Mouse (Mus musculus): ENCODE measurements around the gene Tanc2. TPM values are rescaled to one million over a fixed set of nuclear protein-coding genes. Genes with fewer than 3 reads are reported as not detected.

Tanc2 gene
- polyA plus RNA-seq, 1 experiment from 2014 or later: 31.3 TPM

DNA sequence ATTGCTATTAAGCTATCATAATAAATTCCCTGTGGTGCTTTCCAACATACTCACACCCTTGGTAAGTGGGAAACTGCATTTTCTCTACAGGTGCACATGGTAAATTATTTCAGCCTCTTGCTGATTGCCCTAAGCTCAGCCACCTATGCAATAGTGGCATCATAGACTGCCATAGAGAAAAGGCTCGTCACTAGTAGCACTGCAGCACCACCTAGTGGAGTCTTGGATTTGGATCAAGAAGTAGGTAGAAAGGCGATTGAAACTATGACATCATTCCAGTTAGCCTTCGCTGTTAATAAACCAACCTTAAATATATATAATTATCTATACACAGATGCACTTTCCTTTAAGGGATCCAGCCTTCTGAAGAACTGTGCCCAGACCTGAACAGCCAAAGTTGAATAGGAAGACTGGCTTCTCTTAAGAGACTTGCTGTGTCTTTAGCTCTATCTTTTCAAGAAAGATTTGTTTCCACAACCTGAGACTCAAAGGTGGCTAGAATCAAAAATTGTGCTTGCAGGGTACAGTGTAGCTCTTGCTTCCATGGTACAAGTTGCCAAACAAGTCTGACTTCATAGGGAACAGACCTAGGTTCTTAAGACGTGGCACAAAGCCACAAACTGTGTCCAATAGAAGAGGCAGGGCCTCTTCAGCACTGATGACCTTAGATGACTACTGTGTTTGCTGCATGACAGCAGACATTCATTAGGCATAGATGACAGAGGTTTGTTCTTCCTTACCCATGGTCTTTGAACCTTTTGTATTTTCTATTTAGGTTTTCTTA lies 322.0 kb downstream of the Tanc2 start:
- no peak overlapping the region for H3K4me3 ChIP-seq (replicated peaks)
- peak; percentile 68; the same call in 1 of the 2 replicates for ATAC-seq
- H3K9ac ChIP-seq (replicated peaks): no peak overlapping the region
- H3K27me3 ChIP-seq: no peaks in the 10 kb centered on the region
- H3K9me3 ChIP-seq: no peaks in the 10 kb centered on the region
- no peak overlapping the region for H3K4me2 ChIP-seq (replicated peaks)
- peaks cover 42% of the 10 kb centered on the region for H3K36me3 ChIP-seq
- H3K4me1 ChIP-seq (replicated peaks): no peaks in the 10 kb centered on the region
- WGBS: 35% methylated on average over 4 of the region's 4 CpGs
- no peak overlapping the region for H3K27ac ChIP-seq

DNA sequence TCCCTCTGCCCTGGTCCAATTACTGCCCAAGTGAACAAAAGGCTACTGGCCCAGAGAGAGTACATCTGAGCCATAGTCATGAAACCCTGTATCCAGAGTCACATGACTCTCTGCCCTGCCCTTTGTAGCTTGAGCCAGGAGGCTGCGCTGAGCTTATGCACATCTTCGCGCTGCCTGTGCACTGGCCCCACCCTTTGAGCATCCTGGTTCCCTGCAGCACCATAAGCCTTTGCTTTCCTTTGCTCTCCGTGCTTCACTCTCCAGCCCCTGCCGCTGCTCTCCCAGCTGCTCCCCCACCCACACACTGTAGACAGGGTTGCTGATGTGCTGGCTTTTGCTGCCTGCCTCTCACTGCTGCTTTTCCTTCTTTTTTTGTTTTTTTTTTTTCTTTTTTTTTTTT lies 323.8 kb downstream of the Tanc2 start:
- no peaks in the 10 kb centered on the region for H3K27me3 ChIP-seq
- H3K27ac ChIP-seq: no peak overlapping the region
- H3K9me3 ChIP-seq: no peaks in the 10 kb centered on the region
- peaks cover 54% of the 10 kb centered on the region for H3K36me3 ChIP-seq
- no peak overlapping the region for H3K4me2 ChIP-seq (replicated peaks)
- 45% methylated on average over 5 of the region's 5 CpGs for WGBS
- ATAC-seq: no peak
- no peaks in the 10 kb centered on the region for H3K4me1 ChIP-seq (replicated peaks)
- H3K9ac ChIP-seq (replicated peaks): no peak overlapping the region
- no peak overlapping the region for H3K4me3 ChIP-seq (replicated peaks)

DNA sequence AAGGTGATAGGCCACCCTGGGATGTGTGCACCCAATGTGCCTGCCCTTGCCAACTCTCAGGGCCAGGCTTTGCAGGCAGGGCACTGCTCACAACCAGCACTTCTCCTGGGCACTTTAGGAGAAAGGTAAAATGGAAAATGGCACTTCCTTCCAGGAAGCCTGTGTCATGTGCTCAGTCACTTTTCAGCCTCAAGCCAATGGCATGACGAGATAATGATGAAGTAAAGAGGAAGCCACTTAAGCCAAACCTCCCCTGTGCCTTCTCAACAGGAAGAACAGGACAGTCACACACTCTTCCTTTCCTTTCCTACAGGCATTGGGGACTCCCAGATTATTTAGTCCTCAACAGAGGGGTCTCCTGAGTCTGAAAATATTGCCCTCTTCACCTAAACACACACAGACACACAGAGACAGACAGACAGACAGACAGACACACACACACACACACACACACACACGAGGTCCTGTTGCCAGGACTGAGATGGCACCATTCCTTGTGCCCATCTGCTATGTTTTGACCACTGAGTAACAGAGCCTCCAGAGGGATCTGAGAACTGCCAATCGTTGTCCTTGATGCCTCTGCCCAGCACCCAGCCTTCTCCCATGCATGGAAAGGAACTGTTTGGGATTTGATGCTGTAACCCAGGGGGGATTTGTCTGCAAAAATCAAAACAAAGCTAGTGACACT lies 330.5 kb downstream of the Tanc2 start:
- no peak for ATAC-seq
- Histone ChIP-seq H3K27ac (no peak overlapping the region), H3K4me3 (replicated peaks) (no peak overlapping the region), H3K4me2 (replicated peaks) (no peak overlapping the region), H3K9me3 (no peaks in the 10 kb centered on the region), H3K4me1 (replicated peaks) (no peaks in the 10 kb centered on the region), H3K27me3 (no peaks in the 10 kb centered on the region), H3K36me3 (peaks cover 70% of the 10 kb centered on the region), H3K9ac (replicated peaks) (no peak overlapping the region)
- WGBS: 86% methylated on average over 3 of the region's 3 CpGs

DNA sequence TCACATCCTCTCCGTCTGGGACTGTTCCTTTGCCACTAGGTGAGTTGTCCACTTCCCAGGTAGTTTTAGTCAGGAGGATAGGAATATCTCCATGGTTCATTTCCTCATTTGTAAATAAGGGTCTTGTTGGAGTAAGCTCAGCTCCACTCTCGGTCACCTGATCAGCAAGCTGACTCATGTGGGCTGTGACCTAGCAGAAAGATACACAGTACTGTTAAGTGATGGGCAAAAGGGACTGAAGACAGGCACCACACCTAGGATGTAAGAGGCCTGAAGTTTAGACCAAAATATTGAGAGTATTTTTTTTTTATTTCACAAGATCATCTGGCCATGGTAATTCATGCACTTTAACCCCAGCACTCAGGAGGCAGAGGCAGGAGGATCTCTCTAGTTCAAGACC lies 331.1 kb downstream of the Tanc2 start:
- Histone ChIP-seq H3K36me3 (peaks cover 73% of the 10 kb centered on the region), H3K4me3 (replicated peaks) (no peak overlapping the region), H3K4me1 (replicated peaks) (no peaks in the 10 kb centered on the region), H3K27ac (no peak overlapping the region), H3K9ac (replicated peaks) (no peak overlapping the region), H3K4me2 (replicated peaks) (no peak overlapping the region), H3K27me3 (no peaks in the 10 kb centered on the region), H3K9me3 (no peaks in the 10 kb centered on the region)
- WGBS: 96% methylated on average over 2 of the region's 2 CpGs
- no peak for ATAC-seq

DNA sequence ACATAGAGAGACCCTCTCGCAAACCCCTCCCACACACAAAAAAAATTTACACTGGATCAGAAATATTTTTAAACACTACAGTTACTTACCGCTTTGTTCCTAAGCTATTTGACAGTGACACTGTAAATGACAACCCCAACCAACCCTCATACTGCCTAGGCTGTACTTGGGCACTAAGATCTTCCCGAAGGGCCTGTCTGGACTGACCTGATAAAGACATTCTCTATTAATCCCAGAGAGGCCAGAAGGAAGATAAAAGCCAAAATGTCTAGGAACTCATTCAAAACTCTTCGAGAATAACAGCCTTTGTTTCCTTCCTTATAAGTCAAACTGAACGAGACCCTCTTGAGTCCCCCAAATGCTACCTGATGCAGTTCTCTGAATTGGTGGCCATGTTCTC lies 331.5 kb downstream of the Tanc2 start:
- Histone ChIP-seq H3K4me2 (replicated peaks) (no peak overlapping the region), H3K4me1 (replicated peaks) (no peaks in the 10 kb centered on the region), H3K27me3 (no peaks in the 10 kb centered on the region), H3K9ac (replicated peaks) (no peak overlapping the region), H3K27ac (no peak overlapping the region), H3K9me3 (no peaks in the 10 kb centered on the region), H3K4me3 (replicated peaks) (no peak overlapping the region), H3K36me3 (peaks cover 69% of the 10 kb centered on the region)
- ATAC-seq: no peak
- 91% methylated on average over 5 of the region's 5 CpGs for WGBS

DNA sequence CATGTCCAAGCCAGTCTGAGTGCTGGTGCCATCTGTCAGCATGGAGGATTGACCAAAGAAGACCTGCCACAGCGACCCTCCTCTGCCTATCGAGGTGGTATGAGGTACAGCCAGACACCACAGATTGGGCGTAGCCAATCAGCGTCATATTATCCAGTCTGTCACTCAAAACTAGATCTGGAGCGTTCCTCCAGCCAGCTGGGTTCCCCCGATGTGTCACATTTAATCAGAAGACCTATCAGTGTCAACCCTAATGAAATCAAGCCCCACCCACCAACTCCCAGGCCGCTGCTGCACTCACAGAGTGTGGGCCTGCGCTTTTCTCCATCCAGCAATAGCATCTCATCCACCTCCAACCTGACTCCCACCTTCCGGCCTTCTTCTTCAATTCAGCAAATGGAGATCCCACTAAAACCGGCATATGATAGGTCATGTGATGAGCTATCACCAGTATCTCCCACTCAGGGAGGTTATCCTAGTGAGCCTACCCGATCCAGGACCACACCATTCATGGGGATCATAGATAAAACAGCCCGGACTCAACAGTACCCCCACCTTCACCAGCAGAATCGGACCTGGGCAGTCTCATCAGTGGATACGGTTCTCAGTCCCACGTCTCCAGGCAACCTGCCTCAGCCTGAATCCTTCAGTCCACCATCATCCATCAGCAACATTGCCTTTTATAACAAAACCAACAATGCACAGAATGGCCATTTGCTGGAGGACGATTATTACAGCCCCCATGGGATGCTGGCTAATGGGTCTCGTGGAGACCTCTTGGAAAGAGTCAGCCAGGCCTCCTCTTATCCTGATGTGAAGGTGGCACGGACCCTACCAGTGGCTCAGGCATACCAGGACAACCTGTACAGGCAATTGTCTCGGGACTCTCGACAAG lies 333.2 kb downstream of the Tanc2 start:
- no peaks in the 10 kb centered on the region for H3K9me3 ChIP-seq
- H3K9ac ChIP-seq (replicated peaks): no peak overlapping the region
- H3K4me2 ChIP-seq (replicated peaks): no peak overlapping the region
- H3K27me3 ChIP-seq: no peaks in the 10 kb centered on the region
- H3K4me1 ChIP-seq (replicated peaks): no peaks in the 10 kb centered on the region
- no peak for ATAC-seq
- no peak overlapping the region for H3K27ac ChIP-seq
- peaks cover 53% of the 10 kb centered on the region for H3K36me3 ChIP-seq
- WGBS: 86% methylated on average over 20 of the region's 20 CpGs
- no peak overlapping the region for H3K4me3 ChIP-seq (replicated peaks)

DNA sequence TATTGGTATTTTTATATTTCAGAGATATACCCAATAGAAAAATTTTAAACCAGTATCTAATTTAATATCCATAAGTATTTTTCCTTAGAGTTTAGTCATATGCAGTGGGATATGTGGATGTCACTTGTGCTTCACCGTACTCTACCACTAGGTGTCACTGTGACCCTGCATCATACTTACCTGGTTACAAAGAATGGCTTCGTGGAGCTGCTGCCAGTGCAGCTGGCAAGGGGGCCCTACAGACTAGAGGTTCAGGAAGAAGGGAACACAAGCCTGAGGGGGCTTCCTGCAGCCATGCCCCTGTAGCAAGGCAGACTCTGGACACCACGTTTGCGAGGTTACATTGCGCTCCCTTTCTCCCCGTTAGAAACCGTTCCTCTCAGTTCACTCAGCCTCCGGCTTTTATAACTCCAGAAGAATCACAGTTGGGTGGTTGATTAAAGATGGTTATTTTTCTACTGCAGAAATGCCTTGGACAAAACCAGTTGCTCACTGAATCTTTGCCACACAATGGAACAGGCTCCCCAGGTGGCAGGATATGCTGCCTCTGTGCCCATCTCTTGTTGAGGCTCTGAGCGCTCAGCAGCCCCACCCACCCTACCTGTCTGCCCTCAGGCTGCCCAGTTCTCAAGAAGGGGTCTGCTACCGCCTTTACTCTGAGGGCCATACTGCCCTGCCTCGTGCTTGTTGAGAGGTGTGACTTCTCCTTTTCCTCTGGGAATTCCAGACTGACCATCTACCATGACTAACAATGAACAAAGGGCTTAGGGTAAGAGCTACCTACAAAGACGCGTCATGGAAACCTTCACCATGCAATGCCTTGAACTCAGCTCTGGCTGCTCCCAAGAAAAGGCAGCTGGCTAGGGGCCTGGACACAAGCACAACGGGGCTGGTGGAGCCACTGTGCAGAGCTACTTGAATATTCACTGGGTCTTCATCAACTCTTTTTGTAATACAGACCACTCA lies 337.6 kb downstream of the Tanc2 start:
- Histone ChIP-seq H3K4me3 (replicated peaks) (no peak overlapping the region), H3K27ac (no peak overlapping the region), H3K9me3 (no peaks in the 10 kb centered on the region), H3K27me3 (no peaks in the 10 kb centered on the region), H3K9ac (replicated peaks) (0 out of 2 replicates have a peak overlapping the region, but pooled peaks have one; percentile 14), H3K4me2 (replicated peaks) (no peak overlapping the region), H3K36me3 (peaks cover 21% of the 10 kb centered on the region), H3K4me1 (replicated peaks) (no peaks in the 10 kb centered on the region)
- ATAC-seq: peak; percentile 78
- 51% methylated on average over 14 of the region's 14 CpGs for WGBS

DNA sequence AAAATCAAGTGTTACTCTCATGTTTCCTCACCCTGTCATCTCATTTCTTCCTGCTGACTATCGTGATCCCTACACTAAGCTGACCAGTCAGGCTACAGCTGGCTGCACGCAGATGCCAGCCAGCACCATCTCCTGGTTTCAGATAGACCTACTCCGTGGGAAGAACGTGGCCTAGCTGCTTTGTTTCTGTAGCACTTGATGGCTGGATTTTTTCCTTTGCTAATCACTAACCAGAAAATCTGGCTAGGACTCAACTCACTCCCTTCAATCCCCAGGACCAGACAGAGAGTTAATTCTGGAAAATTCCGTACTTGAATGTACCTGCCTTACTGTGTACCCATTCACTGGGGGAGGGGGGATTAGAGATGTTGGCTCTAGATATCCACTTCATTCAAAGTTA lies 338.4 kb downstream of the Tanc2 start:
- no peak for ATAC-seq
- no peaks in the 10 kb centered on the region for H3K9me3 ChIP-seq
- H3K27me3 ChIP-seq: no peaks in the 10 kb centered on the region
- H3K36me3 ChIP-seq: peaks cover 13% of the 10 kb centered on the region
- H3K27ac ChIP-seq: no peak overlapping the region
- WGBS: 66% methylated on average over 5 of the region's 5 CpGs
- no peak overlapping the region for H3K4me2 ChIP-seq (replicated peaks)
- no peaks in the 10 kb centered on the region for H3K4me1 ChIP-seq (replicated peaks)
- H3K4me3 ChIP-seq (replicated peaks): no peak overlapping the region
- H3K9ac ChIP-seq (replicated peaks): no peak overlapping the region

DNA sequence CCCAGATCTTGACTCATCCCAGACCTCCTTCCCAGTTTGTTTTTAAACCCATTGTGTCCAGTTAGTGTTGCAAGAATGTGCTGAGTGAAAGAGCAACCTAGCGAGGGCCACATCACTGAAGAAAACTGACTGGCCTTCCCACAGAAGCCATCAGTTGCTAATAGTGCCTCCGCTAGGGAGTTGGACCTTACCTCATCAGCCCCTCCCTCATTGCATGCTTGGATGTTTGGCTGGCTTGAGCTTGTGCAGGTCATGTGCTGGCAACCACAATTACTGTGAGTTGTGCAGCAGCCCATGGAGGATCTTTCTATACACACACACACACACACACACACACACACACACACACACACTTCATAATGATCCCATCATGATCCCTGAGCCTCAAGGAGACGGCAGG lies 341.6 kb downstream of the Tanc2 start:
- H3K4me1 ChIP-seq (replicated peaks): peaks cover 12% of the 10 kb centered on the region
- no peak overlapping the region for H3K27ac ChIP-seq
- no peak for ATAC-seq
- no peak overlapping the region for H3K4me3 ChIP-seq (replicated peaks)
- H3K9me3 ChIP-seq: no peaks in the 10 kb centered on the region
- 0 out of 2 replicates have a peak, but pooled peaks cover 5% of the 10 kb centered on the region for H3K36me3 ChIP-seq
- no peaks in the 10 kb centered on the region for H3K27me3 ChIP-seq
- 94% methylated on average over 3 of the region's 3 CpGs for WGBS
- H3K4me2 ChIP-seq (replicated peaks): no peak overlapping the region
- H3K9ac ChIP-seq (replicated peaks): no peak overlapping the region

DNA sequence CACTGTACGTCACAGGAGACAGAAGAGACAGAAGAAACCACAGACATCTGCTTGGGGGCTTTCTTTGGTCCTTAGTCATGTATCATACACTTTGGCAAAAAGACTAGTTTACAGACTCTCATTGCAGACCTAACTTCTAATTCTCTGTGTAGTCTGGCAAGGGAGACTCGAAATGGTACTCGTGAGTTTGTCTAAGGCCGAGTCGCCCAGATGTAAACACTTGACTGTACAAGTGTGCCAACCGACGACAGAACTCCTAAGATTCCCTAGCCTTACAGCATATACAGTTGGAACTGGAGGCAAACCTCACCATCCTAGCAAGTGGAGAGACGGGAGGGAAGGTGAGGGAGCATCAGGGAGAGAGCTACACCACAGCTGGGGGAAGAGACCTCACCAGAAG lies 344.0 kb downstream of the Tanc2 start:
- Histone ChIP-seq H3K27me3 (no peaks in the 10 kb centered on the region), H3K27ac (no peak overlapping the region), H3K4me3 (replicated peaks) (no peak overlapping the region), H3K4me2 (replicated peaks) (no peak overlapping the region), H3K9ac (replicated peaks) (no peak overlapping the region), H3K9me3 (no peaks in the 10 kb centered on the region), H3K36me3 (0 out of 2 replicates have a peak, but pooled peaks cover 6% of the 10 kb centered on the region), H3K4me1 (replicated peaks) (peaks cover 12% of the 10 kb centered on the region)
- WGBS: 89% methylated on average over 8 of the region's 8 CpGs
- ATAC-seq: no peak

DNA sequence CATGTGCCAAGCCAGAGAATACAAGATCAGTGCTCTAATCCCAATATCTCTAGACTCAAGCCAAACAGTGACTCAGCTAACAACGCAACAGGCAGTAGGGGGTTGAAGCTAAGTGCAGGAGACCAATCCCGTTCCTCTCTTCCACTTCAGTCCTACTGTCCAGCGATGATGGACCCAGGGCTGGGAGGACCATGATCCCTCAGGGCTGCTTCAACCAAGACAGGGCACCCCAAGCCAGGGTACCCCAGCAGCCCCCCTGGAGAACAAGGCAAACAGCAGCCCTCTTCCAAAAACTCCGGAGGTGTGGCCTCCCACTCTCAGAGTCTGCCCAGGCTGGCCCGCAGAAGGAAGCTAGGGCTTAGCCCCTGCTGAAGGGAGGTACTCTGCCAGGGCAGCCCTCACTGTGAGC lies 344.5 kb downstream of the Tanc2 start:
- Histone ChIP-seq H3K4me2 (replicated peaks) (no peak overlapping the region), H3K4me1 (replicated peaks) (peaks cover 12% of the 10 kb centered on the region), H3K27me3 (no peaks in the 10 kb centered on the region), H3K9ac (replicated peaks) (no peak overlapping the region), H3K9me3 (no peaks in the 10 kb centered on the region), H3K36me3 (0 out of 2 replicates have a peak, but pooled peaks cover 6% of the 10 kb centered on the region), H3K27ac (peak overlapping the region; percentile 40; the same call in 1 of the 2 replicates), H3K4me3 (replicated peaks) (no peak overlapping the region)
- ATAC-seq: no peak
- WGBS: 82% methylated on average over 5 of the region's 5 CpGs

Measured in midbrain, embryonic 13.5 days (tissue).